Mouse (Mus musculus) CH12.LX (cell line): ENCODE results near the gene Gm10720. TPM values are rescaled to one million over a fixed set of nuclear protein-coding genes. Genes with fewer than 3 reads are reported as not detected.

ENCODE experiments used
- polyA plus RNA-seq: library from polyadenylated mRNA; unstranded; fragments of >175 nt; gene quantifications from 2 replicates; pipeline ENCODE4 v1.2.1, GENCODE M21; 2012; ENCODE audit warnings: low read depth; ENCODE audit not compliant: insufficient read length
- total RNA-seq, 2 experiments: library from RNA; depleted of rRNA; stranded (reverse); fragments of 300-350 nt in 1 of 2; fragments of >200 nt in 1 of 2; gene quantifications; 2 replicates each; pipeline ENCODE4 v1.2.3; 2012 to 2014

Gm10720 gene
- total and polyA plus RNA-seq, 3 experiments, result not detected

Other genes with a start within 250 kb of the Gm10720 start
- not detected in 2 replicates for gene Gm10722, start 14.7 kb upstream of the Gm10720 start, total RNA-seq (2012; rRNA removed)
- not detected in 2 replicates for gene Gm10722, start 14.7 kb upstream of the Gm10720 start, total RNA-seq (2014; rRNA removed)
- not detected in 2 replicates for gene Gm10722, start 14.7 kb upstream of the Gm10720 start, polyA plus RNA-seq
- not detected in 2 replicates for gene Gm11168, start 12.3 kb upstream of the Gm10720 start, total RNA-seq (2012; rRNA removed)
- gene Gm11168, start 12.3 kb upstream of the Gm10720 start, total RNA-seq (2014; rRNA removed), result not detected in 2 replicates
- not detected in 2 replicates for gene Gm11168, start 12.3 kb upstream of the Gm10720 start, polyA plus RNA-seq
- gene Gm10721, start 2.5 kb upstream of the Gm10720 start, total RNA-seq (2012; rRNA removed), result 0.21 TPM in 1 of 2 replicates, not detected in the other
- not detected in 2 replicates for gene Gm10721, start 2.5 kb upstream of the Gm10720 start, total RNA-seq (2014; rRNA removed)
- not detected in 2 replicates for gene Gm10721, start 2.5 kb upstream of the Gm10720 start, polyA plus RNA-seq
- 0.55 and 1.1 TPM in 2 replicates for gene Gm10719, start 1.8 kb downstream of the Gm10720 start, total RNA-seq (2012; rRNA removed)
- gene Gm10719, start 1.8 kb downstream of the Gm10720 start, total RNA-seq (2014; rRNA removed), result not detected in 2 replicates
- gene Gm10719, start 1.8 kb downstream of the Gm10720 start, polyA plus RNA-seq, result 1.8 TPM in 1 of 2 replicates, not detected in the other
- gene Gm10718, start 7.9 kb downstream of the Gm10720 start, total RNA-seq (2012; rRNA removed), result 0.38 and 0.47 TPM in 2 replicates
- not detected in 2 replicates for gene Gm10718, start 7.9 kb downstream of the Gm10720 start, total RNA-seq (2014; rRNA removed)
- not detected in 2 replicates for gene Gm10718, start 7.9 kb downstream of the Gm10720 start, polyA plus RNA-seq
- not detected in 2 replicates for gene Gm10717, start 9.8 kb downstream of the Gm10720 start, total RNA-seq (2012; rRNA removed)
- not detected in 2 replicates for gene Gm10717, start 9.8 kb downstream of the Gm10720 start, total RNA-seq (2014; rRNA removed)
- gene Gm10717, start 9.8 kb downstream of the Gm10720 start, polyA plus RNA-seq, result 1.3 TPM in 1 of 2 replicates, not detected in the other
- not detected in 2 replicates for gene Gm17535, start 18.9 kb downstream of the Gm10720 start, total RNA-seq (2012; rRNA removed)
- gene Gm17535, start 18.9 kb downstream of the Gm10720 start, total RNA-seq (2014; rRNA removed), result not detected in 2 replicates
- not detected in 2 replicates for gene Gm17535, start 18.9 kb downstream of the Gm10720 start, polyA plus RNA-seq
- gene Gm10715, start 21.2 kb downstream of the Gm10720 start, total RNA-seq (2012; rRNA removed), result not detected in 2 replicates
- not detected in 2 replicates for gene Gm10715, start 21.2 kb downstream of the Gm10720 start, total RNA-seq (2014; rRNA removed)
- gene Gm10715, start 21.2 kb downstream of the Gm10720 start, polyA plus RNA-seq, result not detected in 2 replicates